Comparison of ENCODE assay signal across 9 mouse cellular contexts in the genomic region with DNA sequence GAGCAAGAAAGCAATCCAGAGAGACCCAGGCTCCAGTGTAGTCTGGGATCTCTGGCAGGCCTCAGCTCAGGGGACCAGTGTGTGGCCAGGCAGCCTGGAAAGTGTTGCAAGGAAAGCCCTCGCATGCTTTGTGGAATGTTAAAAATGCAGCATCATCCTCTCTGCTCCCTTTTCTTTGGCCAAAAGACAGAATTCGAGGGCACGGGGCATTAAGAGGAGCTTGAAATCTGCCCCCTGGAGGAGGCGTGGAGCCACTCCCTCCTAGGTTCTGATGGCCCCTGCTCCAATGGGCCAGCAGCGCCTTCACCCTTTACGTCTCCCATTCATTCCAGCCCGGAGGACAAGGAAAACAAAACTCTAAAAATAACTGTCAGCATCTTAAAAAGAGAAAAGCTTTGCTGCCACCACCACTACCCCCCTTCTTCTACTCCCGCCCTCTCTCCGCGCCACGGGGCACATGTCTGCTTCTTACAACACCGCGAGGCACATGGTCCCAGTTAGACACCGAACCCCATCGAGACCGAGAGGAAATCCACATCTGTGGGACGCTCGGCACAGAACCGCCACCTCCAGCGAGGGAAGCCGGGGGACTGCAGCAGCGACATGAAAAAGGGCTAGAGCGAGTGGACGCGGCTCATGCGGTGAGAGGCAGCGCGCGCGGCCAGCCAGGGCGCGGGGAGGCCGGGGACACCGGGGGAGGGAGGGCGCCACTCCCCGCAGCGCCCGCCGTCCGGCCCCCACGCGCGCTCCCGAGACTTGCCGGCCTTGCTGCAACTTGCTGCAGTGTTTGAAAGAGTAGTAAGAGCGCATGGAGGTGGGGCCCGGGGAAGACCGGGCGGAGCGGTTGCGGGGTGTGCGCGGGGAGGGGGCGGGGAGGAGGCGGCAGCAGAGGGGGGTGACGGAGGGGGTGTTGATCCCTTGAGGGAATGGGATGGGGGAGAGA. TPM values are rescaled to one million over a fixed set of nuclear protein-coding genes. Genes with fewer than 3 reads are reported as not detected.
DNase-seq lines count a peak whose midpoint lies in the region; ATAC-seq and TF ChIP-seq lines count a peak whose summit lies in the region.
"Had no signal": no experiment of that assay in that cellular context is flagged by ENCODE, and none has a peak within 500 bp of the region (broad histone marks: within the 10 kb centered on the region; RNA-seq: fewer than 3 reads in every experiment).

A gene (plus strand): TSS at position 279 of the 943 bp plus-strand sequence.

- intact Hi-C loops in heart, adult 2 months (cut with DNase I), result no loop called here
- intact Hi-C loops in heart, postnatal 25 days (cut with DNase I), result no loop called here

- 0 out of 2 replicates have a peak, but pooled peaks have one; percentile 4 for TF ChIP-seq CTCF in heart, adult 2 months (IDR thresholded peaks at IDR 0.05)

- H3K36me3 ChIP-seq in heart, adult 2 months (ENCODE audit: control insufficient read depth, insufficient read depth, low read length), result no peaks in the 10 kb centered on the region
- no peaks in the 10 kb centered on the region for H3K36me3 ChIP-seq in forebrain, embryonic 13.5 days (ENCODE audit: poor library complexity, severe bottlenecking)
- H3K36me3 ChIP-seq in hindbrain, embryonic 15.5 days, result no peaks in the 10 kb centered on the region
- no peaks in the 10 kb centered on the region for H3K36me3 ChIP-seq in limb, embryonic 11.5 days (ENCODE audit: control insufficient read depth, insufficient read depth, low read length)
- H3K36me3 ChIP-seq in neural tube, embryonic 12.5 days, result no peaks in the 10 kb centered on the region

- no peak within 1 kb of the TSS for H3K27ac ChIP-seq in heart, adult 2 months
- H3K27ac ChIP-seq in forebrain, embryonic 13.5 days, result no peak within 1 kb of the TSS
- H3K27ac ChIP-seq in hindbrain, embryonic 15.5 days (replicated peaks), result peak within 1 kb of the TSS; percentile 76
- no peak within 1 kb of the TSS for H3K27ac ChIP-seq in limb, embryonic 11.5 days (replicated peaks; ENCODE audit: low read depth, low read length)
- H3K27ac ChIP-seq in neural tube, embryonic 12.5 days, result no peak within 1 kb of the TSS

- H3K4me2 ChIP-seq in forebrain, embryonic 13.5 days, result peak within 1 kb of the TSS; percentile 88
- H3K4me2 ChIP-seq in hindbrain, embryonic 15.5 days, result peak within 1 kb of the TSS; percentile 70
- peak within 1 kb of the TSS; percentile 95 for H3K4me2 ChIP-seq in limb, embryonic 11.5 days (ENCODE audit: low read depth, severe bottlenecking)
- peak within 1 kb of the TSS; percentile 87 for H3K4me2 ChIP-seq in neural tube, embryonic 12.5 days (replicated peaks)

- H3K27me3 ChIP-seq in heart, adult 2 months (ENCODE audit: control insufficient read depth, insufficient read depth, low read length), result no peaks in the 10 kb centered on the region
- H3K27me3 ChIP-seq in forebrain, embryonic 13.5 days, result no peaks in the 10 kb centered on the region
- H3K27me3 ChIP-seq in hindbrain, embryonic 15.5 days, result no peaks in the 10 kb centered on the region
- peaks cover 5% of the 10 kb centered on the region; the same call in 1 of the 2 replicates for H3K27me3 ChIP-seq in limb, embryonic 11.5 days (ENCODE audit: control insufficient read depth, insufficient read depth, low read length)
- H3K27me3 ChIP-seq in neural tube, embryonic 12.5 days (replicated peaks), result no peaks in the 10 kb centered on the region
- H3K27me3 ChIP-seq: CH12.LX had no signal

- TF ChIP-seq EP300 in heart, adult 2 months (IDR thresholded peaks at IDR 0.05; ENCODE audit: insufficient read depth, low read depth, low read length), result no peak

- ATAC-seq in forebrain, embryonic 13.5 days, result peak; percentile 90
- ATAC-seq in hindbrain, embryonic 15.5 days (ENCODE audit: low FRiP score, low read depth), result peak; percentile 91
- ATAC-seq in limb, embryonic 11.5 days (ENCODE audit: insufficient number of reproducible peaks, low FRiP score, low TSS enrichment, low read depth), result peak; percentile 85
- peak; percentile 87 for ATAC-seq in neural tube, embryonic 12.5 days (ENCODE audit: low FRiP score, low read depth)

- WGBS in heart, adult 2 months, result 2% methylated on average over 55 of the region's 56 CpGs
- WGBS in forebrain, embryonic 13.5 days, result under 1% methylated on average over 47 of the region's 56 CpGs
- under 1% methylated on average over 55 of the region's 56 CpGs for WGBS in hindbrain, embryonic 15.5 days
- under 1% methylated on average over 49 of the region's 56 CpGs for WGBS in limb, embryonic 11.5 days
- WGBS in neural tube, embryonic 12.5 days, result under 1% methylated on average over 56 of the region's 56 CpGs

- no peaks in the 10 kb centered on the region for H3K79me2 ChIP-seq in heart, adult 2 months (replicated peaks; ENCODE audit: control insufficient read depth, insufficient read depth, low read length)

- H3K9me3 ChIP-seq in forebrain, embryonic 13.5 days (replicated peaks), result no peaks in the 10 kb centered on the region
- no peaks in the 10 kb centered on the region for H3K9me3 ChIP-seq in hindbrain, embryonic 15.5 days
- H3K9me3 ChIP-seq in limb, embryonic 11.5 days (ENCODE audit: control insufficient read depth, low read length), result no peaks in the 10 kb centered on the region
- no peaks in the 10 kb centered on the region for H3K9me3 ChIP-seq in neural tube, embryonic 12.5 days

- H3K4me3 ChIP-seq in heart, adult 2 months, result peak within 1 kb of the TSS; percentile 18; the same call in 1 of the 2 replicates
- H3K4me3 ChIP-seq in forebrain, embryonic 13.5 days, result peak within 1 kb of the TSS; percentile 66
- H3K4me3 ChIP-seq in hindbrain, embryonic 15.5 days, result peak within 1 kb of the TSS; percentile 63
- H3K4me3 ChIP-seq in limb, embryonic 11.5 days (ENCODE audit: low read depth, low read length), result peak within 1 kb of the TSS; percentile 47
- H3K4me3 ChIP-seq in neural tube, embryonic 12.5 days, result peak within 1 kb of the TSS; percentile 66

- DNase-seq in heart, adult 2 months, result peak in 1 of 2 experiments; percentile 23
- no peak for DNase-seq in heart, postnatal 25 days (ENCODE audit: low spot score)
- peak; percentile 53 for DNase-seq in cerebellum, adult 11 months
- peak; percentile 70 for DNase-seq in limb, embryonic 11.5 days (ENCODE audit: low spot score)
- peak; percentile 15 for DNase-seq in yolk sac, embryonic 10.5 days (ENCODE audit: low spot score)

- TF ChIP-seq POLR2A in heart, adult 2 months (IDR thresholded peaks at IDR 0.05; ENCODE audit: insufficient read depth, low read depth, low read length), result no peak

- no peak within 1 kb of the TSS for H3K9ac ChIP-seq in heart, adult 2 months (ENCODE audit: low read depth, low read length)
- H3K9ac ChIP-seq in forebrain, embryonic 13.5 days, result peak within 1 kb of the TSS; percentile 70
- peak within 1 kb of the TSS; percentile 69 for H3K9ac ChIP-seq in hindbrain, embryonic 15.5 days
- H3K9ac ChIP-seq in limb, embryonic 11.5 days (ENCODE audit: low read length), result peak within 1 kb of the TSS; percentile 47
- H3K9ac ChIP-seq in neural tube, embryonic 12.5 days, result peak within 1 kb of the TSS; percentile 58

- no peaks in the 10 kb centered on the region for H3K4me1 ChIP-seq in heart, adult 2 months (ENCODE audit: control insufficient read depth, insufficient read depth, low read length)
- H3K4me1 ChIP-seq in forebrain, embryonic 13.5 days, result peaks cover 9% of the 10 kb centered on the region; the same call in 1 of the 2 replicates
- H3K4me1 ChIP-seq in hindbrain, embryonic 15.5 days (replicated peaks), result peaks cover 15% of the 10 kb centered on the region
- no peaks in the 10 kb centered on the region for H3K4me1 ChIP-seq in limb, embryonic 11.5 days (ENCODE audit: control insufficient read depth, insufficient read depth, low read length)
- H3K4me1 ChIP-seq in neural tube, embryonic 12.5 days, result peaks cover 4% of the 10 kb centered on the region

RNA-seq across cellular contexts. Expression of the gene that starts here (rescaled TPM):
- total RNA-seq in heart, adult 2 months (2021), result not detected
- not detected in 2 replicates for polyA plus RNA-seq in heart, adult 2 months (2012; rRNA removed)
- total RNA-seq in heart, postnatal 25 days (2021), result not detected
- 3.3 and 4.3 TPM in 2 replicates for polyA plus RNA-seq in forebrain, embryonic 13.5 days (2015; fragmentation: Nextera tagmentation; extraction: Ambion mirVana)
- polyA plus RNA-seq in hindbrain, embryonic 15.5 days (2015; fragmentation: Nextera tagmentation; extraction: Ambion mirVana), result 14.4 and 15.1 TPM in 2 replicates
- 1.1 TPM in 2 replicates for polyA plus RNA-seq in limb, embryonic 11.5 days (2014; fragmentation: Nextera tagmentation; extraction: Ambion mirVana)
- polyA plus RNA-seq in neural tube, embryonic 12.5 days (2016; fragmentation: Nextera tagmentation; extraction: Ambion mirVana), result 5.5 and 6.3 TPM in 2 replicates
- total RNA-seq: CH12.LX had no signal
